Mouse (Mus musculus) gastrocnemius, adult 8-10 months (tissue): ENCODE measurements around the gene Olfr920. TPM values are rescaled to one million over a fixed set of nuclear protein-coding genes. Genes with fewer than 3 reads are reported as not detected.

Experiments
- DNase-seq, 2 experiments: peaks; one replicate each; pipeline ENCODE4 v3.0.0; 2022; ENCODE audit warnings: low spot score in 2 of 2
- total RNA-seq, 4 experiments: library from RNA; stranded (reverse); gene quantifications; 2 replicates each; pipeline ENCODE4 v1.2.4; 2022

Olfr920 gene
- under 1 TPM in 3 of 4 experiments, not detected in 1; 0.04 to 0.05 (median 0.05) TPM for total RNA-seq

- no peak for DNase-seq
These were observed at the start of gene Olfr920 for GRCm38 (mm10) chr9:38751999-38752398. TSS of gene Olfr920 (plus strand) at chr9:38752299.

- DNase-seq, result no peak
These were observed 34.0 kb upstream of the Olfr920 start, which contains the start of gene Vwa5a for GRCm38 (mm10) chr9:38718102-38718501. TSS of gene Vwa5a (plus strand) at chr9:38718268.

GRCm38 (mm10) chr9:38718927-38719441 lies 33.1 kb upstream of the Olfr920 start:
- no peak for DNase-seq

GRCm38 (mm10) chr9:38724044-38724443 lies 28.1 kb upstream of the Olfr920 start:
- no peak for DNase-seq

- DNase-seq, result no peak
These were observed 23.9 kb upstream of the Olfr920 start for GRCm38 (mm10) chr9:38728218-38728617.

- DNase-seq, result no peak
These were observed 10.7 kb upstream of the Olfr920 start for GRCm38 (mm10) chr9:38741408-38741807.

- DNase-seq, result no peak
These were observed 7.3 kb upstream of the Olfr920 start for GRCm38 (mm10) chr9:38744619-38745315.

GRCm38 (mm10) chr9:38772768-38773167 lies 20.7 kb downstream of the Olfr920 start, which contains the start of gene Olfr921:
TSS of gene Olfr921 (plus strand) at chr9:38773068.
- DNase-seq, result no peak

- no peak for DNase-seq
These were observed 40.6 kb downstream of the Olfr920 start for GRCm38 (mm10) chr9:38792689-38793088.

- DNase-seq, result no peak
These were observed 53.6 kb downstream of the Olfr920 start for GRCm38 (mm10) chr9:38805696-38806095.

Other genes starting within 250 kb of the Olfr920 start
- not detected for gene Olfr911-ps1, start 230.7 kb upstream of the Olfr920 start, total RNA-seq
- gene Olfr910, start 214.4 kb upstream of the Olfr920 start, total RNA-seq, result not detected
- not detected for gene Olfr912, start 172.1 kb upstream of the Olfr920 start, total RNA-seq
- gene Olfr913, start 159.5 kb upstream of the Olfr920 start, total RNA-seq, result not detected
- gene Olfr914, start 147.2 kb upstream of the Olfr920 start, total RNA-seq, result not detected
- not detected for gene Olfr916, start 92.4 kb upstream of the Olfr920 start, total RNA-seq
- gene Olfr917, start 86.5 kb upstream of the Olfr920 start, total RNA-seq, result not detected
- gene Olfr918, start 77.7 kb upstream of the Olfr920 start, total RNA-seq, result not detected
- gene Olfr919, start 48.6 kb upstream of the Olfr920 start, total RNA-seq, result not detected
- 10 to 100 TPM; 12.9 to 16.0 (median 14.7) TPM for gene Vwa5a, start 34.0 kb upstream of the Olfr920 start, total RNA-seq
- not detected for gene Olfr921, start 20.8 kb downstream of the Olfr920 start, total RNA-seq
- gene Olfr922, start 62.3 kb downstream of the Olfr920 start, total RNA-seq, result not detected
- not detected for gene Olfr923, start 74.2 kb downstream of the Olfr920 start, total RNA-seq
- not detected for gene Olfr924, start 92.2 kb downstream of the Olfr920 start, total RNA-seq
- not detected for gene Olfr26, start 102.8 kb downstream of the Olfr920 start, total RNA-seq
- gene Olfr926, start 124.8 kb downstream of the Olfr920 start, total RNA-seq, result not detected
- not detected for gene Olfr930, start 177.5 kb downstream of the Olfr920 start, total RNA-seq
- gene Olfr933, start 220.0 kb downstream of the Olfr920 start, total RNA-seq, result not detected
- gene Olfr934, start 236.0 kb downstream of the Olfr920 start, total RNA-seq, result not detected
- not detected for gene Olfr935, start 247.4 kb downstream of the Olfr920 start, total RNA-seq